Mouse (Mus musculus): ENCODE results near the gene Kxd1.

Gene Kxd1

DNA sequence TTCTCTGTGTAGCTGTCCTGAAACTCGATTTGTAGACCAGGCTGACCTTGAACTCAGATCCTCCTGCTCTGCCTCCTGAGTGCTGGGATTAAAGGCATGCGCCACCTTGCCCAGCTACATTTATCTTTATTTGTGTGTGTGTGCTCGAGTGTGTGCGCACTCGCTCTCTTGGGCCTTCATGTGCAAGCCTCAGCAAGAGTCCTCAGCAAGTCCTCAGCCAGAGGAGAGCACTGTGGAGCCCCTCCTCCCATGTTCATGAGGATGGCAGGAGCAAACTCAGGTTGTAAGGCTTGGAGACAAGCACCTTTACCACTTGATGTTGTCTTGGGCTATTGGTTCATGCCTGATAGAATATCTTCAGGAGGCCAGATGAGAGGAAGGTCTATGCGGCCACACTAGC is 20.0 kb upstream of the Kxd1 start:
- no peak for DNase-seq (ENCODE audit: low read depth)

DNA sequence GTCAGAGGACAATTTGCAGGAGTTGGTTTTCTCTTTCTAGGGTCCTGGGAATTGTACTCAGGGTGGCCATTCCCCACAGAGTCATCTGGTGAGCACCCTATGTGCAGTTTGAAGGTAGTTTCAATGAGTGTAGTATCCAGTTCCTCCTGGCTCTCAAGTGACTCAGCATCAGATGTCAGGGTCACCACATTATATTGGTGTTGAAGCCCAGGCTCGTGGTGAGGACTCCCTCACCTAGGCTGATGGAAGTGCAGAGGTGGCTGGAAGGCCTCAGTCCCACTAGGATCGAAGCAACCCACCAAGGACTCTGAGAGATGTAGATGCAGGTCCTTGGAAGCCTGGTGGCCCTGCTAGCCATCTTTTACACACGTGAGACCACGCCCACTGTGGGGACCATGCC is 18.7 kb upstream of the Kxd1 start:
- DNase-seq (ENCODE audit: low read depth), result no peak

DNA sequence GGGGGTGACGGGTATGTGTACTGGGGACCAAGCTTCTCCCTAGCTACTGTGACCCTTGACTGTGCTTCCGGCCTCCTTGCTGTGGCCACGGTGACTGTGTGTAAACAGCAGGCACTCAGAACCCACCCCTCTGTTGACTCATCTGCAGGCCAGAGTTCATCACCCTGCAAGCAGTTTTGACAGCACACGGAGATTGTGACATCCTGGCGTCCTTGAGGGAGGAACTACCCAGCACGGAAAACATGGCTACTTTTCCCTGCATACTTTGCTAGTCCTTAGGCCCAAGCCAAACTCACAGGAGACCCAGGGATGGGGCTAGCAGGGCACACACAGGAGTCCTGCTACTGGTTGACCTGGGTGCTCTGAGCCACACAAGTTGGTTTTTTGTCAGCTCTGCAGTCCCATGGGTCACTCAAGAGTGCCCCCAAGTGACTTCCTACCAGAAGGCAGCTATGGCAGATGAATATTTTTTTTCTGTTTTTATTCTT is 16.5 kb upstream of the Kxd1 start:
- no peak for DNase-seq (ENCODE audit: low read depth)

DNA sequence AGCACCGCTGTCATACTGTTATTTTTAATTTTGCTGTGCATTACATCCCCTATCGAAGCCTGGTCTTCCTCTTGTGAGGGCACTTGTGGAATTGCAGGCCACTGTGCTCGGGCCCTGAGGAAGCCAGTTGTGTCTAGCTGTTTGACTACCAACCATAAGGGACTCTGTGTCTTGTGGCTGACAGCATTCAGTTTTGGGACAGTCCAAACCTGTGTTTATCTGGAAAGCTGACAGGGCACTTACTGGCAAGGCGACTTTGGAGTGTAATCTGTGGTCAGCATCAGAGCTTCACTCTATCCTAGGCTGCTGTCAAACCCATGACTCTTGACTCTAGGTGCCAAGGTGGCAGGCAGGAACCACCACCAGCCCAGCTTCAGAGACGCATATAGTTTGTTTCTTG is 13.3 kb upstream of the Kxd1 start:
- no peak for DNase-seq (ENCODE audit: low read depth)

DNA sequence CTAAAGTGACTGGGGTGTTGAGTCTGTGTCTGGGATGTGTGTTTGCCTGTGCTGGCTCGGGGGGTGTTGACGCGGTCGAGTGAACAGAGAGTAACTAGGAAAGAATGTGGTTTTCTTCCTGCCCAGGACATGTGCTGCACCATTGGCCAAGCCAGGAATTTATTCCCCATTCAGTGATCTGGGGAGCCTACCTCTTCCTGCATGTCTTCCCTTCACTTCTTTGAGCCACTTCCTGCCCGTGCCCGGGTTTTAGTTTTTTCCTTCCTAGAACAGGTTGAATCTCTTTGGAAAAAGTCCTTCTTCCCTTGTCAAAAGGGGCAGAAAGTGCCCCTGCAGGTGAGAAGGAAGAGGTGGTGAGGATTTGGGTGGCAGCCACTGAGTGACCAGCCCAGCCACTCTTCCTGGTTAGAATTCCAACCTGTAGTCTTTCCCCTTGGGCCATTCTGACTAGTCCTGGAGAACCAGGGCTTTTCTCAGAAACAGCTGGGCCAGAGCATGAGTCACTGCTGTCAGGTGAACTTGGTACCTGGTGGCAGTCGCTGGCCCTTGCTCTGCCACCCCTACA is 12.8 kb upstream of the Kxd1 start:
- peak; percentile 57 for DNase-seq (ENCODE audit: low read depth)

DNA sequence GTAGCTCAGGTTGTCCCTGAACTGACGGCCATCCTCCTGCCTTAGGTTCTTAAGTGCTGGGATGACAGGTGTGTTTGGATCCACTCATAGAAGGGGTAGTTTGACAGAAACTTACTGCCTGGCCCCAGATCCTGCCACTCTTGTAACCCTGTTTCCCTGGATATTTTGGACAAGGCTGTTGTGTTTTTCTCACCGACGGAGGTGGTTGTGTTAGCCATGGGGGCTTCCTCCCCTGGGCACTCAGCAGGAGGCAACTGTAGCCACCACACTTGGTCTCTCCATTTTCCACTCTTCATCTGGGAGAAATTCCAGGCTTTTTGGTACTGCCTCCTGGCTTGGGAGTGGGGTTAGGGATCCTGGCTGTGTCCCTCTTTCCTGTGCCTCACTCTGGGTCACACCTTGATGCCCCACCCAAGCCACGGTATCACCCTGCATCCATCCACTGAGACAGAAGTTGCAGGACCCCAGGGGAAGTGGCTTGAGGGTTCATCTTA is 12.3 kb upstream of the Kxd1 start:
- DNase-seq (ENCODE audit: low read depth), result no peak

DNA sequence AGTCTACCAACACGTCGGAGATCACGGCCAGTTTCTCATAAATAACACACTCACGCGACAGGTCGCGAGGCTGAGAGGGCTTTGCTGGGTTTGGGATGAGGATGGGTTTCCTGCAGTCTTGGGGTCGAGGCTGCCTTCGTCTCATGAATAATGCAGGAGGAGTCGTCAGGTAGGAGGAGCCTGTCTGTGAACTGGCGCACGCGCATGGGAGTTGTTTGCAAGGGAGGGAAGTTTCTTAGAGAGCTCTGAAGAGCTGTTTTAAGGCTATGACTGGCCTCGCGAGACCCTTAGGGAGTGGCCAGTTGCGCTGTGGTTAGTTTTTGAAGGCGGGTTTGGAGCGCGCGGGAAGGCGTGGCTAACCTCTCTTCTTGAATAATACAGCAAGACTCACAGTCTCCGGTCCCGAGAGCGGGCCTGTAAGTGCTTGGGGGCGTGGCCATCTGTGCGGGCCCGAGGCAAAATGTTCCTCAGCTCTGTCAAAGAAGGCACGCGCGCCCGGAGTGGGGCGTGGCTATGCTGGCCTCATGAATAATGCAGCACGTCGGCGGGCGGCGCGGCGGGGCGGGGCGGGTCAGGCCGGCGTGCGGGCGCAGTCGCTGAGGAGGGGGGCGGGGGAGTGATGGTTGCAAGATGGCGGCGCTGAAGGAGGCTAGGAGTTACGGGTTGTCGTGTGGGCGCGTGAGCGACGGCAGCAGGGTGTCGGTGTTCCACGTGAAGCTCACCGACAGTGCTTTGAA is 11.5 kb upstream of the Kxd1 start, which contains the start of gene Ell:
Gene Ell, plus strand, starts transcription at position 381 of the 737 bp plus-strand sequence.
- peak; percentile 99 for DNase-seq (ENCODE audit: low read depth)

DNA sequence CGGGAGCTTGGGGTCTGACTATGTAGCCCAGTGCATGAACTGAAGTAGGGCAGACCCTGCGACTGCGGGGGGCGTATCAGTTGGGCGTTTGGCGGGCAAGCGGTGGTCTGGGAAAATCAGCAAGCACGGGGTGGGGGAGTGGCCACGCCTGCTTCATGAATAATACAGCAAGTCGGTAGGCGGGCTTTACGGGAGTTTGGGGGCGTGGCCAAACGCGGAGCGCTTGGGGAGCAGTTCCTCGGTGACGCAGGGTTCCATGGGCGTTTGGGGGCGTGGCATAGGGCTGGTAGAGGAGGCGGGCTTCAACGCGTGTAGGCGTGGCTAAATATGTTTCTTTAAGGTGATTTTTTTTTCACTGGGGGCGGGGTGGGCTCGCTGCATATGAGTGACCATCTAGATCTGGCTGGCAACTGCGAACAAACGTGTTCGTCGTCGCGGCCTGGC is 10.9 kb upstream of the Kxd1 start:
- DNase-seq (ENCODE audit: low read depth), result peak; percentile 97

DNA sequence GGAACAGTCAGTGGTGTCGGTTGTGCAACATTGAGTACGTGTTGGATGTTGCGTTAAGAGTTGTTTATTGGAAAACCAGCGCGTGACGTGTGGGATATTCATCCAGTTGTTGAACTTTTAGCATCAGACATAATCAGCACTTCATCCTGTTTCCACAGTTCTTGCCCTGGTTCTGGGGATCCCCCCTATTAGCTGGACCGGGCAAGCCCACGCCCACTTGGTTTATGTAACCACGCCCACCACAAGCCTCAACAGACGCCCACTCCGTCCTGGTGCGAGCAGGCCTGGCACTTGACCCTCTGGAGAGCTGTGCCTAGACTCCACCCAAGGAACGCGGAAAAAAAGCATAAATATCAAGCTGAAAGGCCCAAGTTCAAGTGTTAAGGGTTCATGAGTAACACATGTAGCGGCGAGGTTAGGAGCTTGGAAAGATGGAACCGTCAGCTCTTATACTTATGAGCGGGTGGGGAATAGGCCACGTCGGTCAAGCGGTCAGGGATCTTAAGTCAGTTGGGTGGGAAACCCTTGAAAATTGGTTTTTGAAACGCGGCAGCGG is 10.3 kb upstream of the Kxd1 start:
- peak; percentile 89 for DNase-seq (ENCODE audit: low read depth)

DNA sequence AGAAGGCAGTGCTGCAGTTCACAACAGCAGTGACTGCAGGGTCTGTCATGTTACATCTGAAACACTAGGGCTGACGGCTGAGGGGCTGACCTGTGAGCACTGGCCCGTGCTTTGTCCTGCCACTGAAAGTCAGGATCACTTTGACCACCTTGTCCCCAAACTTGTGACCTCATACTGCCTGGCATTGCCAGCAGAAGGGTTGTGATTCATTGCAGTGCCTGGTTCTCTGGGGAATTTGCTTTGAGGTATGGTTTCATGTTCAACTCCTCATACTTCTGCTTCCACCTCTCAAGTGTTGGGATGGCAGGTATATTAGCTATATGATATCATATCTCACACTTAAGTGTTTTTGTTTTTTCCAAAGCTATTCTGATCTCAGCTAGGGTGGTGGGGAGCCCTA is 7.9 kb upstream of the Kxd1 start:
- DNase-seq (ENCODE audit: low read depth), result no peak

DNA sequence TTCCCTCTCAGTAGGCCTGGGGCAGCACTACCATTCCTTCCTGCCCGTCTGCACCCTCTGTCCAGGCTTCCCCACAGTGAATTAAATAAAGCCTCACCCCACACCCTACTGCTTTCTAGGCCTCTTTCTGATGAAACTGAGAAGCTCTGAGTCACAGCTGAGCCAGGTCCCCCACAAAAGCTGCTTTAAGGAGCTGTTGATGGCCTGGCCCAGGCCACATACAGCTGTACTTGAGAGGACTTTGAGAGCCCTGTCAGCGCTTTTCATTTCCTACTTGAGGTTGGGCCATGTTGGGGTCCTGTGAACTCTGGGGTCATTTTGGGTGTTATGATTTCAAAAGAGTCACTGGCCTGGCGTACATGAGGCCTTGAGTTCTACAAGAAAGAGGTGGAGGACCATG is 7.5 kb upstream of the Kxd1 start:
- DNase-seq (ENCODE audit: low read depth), result no peak

DNA sequence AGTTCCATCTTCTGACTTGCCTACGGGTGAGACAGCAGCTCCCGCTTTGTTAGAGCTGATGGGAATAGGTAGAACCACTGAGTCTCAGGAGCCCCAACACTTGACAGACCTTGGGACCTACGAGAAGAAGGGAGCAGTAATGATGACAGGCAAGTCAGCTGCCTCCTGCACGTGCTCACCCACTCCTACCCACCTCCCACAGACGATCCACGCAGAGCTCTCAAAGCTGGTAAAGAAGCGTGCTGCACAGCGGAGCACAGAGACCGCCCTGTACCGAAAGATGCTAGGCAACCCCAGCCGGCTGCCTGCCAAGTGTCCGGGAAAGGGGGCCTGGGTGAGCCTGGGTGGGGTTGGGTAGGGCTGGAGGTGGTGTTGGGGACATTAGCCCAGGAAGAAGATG is 6.5 kb upstream of the Kxd1 start:
- DNase-seq (ENCODE audit: low read depth), result no peak

DNA sequence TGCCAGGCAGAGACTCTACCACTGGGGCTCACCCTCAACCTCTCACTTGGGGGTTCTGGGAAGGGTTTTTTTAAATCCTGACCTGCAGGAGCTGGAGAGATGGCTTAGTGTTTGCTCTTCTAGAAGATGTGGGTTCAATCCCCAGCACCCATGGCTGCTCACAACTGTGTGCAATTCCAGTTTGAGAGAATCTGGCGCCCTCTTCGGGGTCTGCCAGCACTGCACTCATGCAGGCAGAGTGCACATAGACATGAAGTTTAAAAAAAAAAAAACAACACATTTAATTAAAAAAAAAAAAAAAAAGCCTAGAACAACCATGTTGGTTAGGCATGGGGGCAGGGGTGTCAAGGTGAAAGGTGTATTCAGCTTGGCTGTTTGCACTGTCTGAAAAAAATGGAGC is 2.6 kb upstream of the Kxd1 start:
- DNase-seq (ENCODE audit: low read depth), result no peak

DNA sequence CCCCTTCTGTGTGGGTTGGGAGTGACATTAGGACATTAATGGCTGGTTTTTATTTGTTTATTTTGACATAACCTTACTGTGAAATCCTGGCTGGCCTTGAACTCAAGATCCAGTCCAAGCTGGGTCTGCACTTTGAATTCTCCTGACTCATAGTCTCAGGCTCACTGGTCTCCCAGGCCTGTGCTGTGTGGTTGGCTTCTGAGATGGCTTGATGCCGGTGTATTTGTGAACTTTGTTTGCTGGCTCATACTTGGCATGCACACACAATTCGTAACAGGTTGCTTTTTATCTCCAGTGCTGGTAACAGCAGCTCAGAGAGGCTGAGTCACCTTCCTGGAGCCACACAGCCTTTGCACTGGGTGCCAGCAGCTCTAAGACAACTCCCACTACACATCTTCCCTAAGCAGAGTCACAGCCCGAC is 2.0 kb upstream of the Kxd1 start:
- DNase-seq (ENCODE audit: low read depth), result no peak

DNA sequence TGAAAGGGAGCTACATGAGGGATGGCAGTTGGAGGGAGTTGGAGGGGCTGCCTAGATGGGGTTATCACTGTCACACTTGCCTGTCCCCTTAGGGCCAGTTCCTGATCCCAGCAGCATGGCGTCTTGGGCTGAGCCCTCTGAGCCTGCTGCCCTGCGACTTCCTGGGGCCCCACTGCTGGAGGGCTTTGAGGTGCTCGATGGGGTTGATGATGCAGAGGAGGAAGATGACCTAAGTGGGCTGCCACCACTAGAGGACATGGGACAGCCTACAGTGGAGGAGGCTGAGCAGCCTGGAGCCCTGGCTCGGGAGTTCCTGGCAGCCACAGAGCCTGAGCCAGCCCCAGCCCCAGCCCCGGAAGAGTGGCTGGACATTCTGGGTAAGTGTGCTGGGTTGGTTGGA is 1.5 kb upstream of the Kxd1 start:
- no peak for DNase-seq (ENCODE audit: low read depth)

DNA sequence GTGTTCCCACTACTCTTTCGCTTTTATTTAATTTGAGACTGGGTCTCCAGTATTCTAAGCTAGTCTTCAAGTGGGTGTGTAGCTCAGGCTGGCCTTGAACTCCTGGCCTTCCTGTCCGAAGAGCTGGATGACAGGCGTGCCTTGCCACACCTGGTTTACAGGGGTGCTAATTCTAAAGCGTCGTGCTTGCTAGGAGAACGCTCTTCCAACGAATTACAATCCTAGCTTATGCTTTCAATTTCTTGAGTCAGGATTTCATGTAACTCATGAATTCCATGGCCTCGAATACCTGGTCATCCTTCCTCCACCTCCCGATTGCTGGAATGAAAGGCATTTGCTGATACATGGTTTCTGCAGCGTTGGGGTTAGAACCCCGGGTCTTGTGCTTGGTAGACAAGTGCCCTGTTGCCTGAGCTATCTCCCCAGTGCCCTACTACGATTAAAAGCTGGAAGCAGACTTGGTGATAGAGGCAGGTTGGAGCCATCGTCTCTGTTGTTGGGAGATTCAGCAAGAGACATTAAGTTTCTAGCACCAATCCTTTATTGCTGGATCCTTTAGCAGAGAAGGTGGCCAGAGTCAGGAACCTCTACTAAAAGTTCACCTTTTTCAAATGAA is 534 bp upstream of the Kxd1 start:
- DNase-seq (ENCODE audit: low read depth), result no peak

DNA sequence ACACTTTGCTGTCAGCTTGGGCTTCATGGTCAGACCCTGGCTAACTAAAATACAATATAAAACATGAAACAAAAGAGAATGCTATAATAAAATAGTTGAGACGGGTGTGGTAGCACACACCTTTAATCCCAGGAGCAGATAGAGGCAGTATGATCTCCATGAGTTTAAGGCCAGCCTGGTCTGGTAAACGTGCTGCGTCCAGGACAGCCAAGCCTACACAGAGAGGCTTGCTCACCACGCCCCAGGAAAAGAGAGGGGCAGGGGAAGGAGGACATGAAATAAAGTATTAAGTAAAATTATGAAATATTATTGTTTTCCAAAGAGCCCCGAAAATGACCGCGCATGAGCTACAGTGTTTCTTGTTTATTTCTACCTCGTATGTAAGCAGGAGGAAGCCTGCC is 645 bp downstream of the Kxd1 start:
- no peak for DNase-seq (ENCODE audit: low read depth)

DNA sequence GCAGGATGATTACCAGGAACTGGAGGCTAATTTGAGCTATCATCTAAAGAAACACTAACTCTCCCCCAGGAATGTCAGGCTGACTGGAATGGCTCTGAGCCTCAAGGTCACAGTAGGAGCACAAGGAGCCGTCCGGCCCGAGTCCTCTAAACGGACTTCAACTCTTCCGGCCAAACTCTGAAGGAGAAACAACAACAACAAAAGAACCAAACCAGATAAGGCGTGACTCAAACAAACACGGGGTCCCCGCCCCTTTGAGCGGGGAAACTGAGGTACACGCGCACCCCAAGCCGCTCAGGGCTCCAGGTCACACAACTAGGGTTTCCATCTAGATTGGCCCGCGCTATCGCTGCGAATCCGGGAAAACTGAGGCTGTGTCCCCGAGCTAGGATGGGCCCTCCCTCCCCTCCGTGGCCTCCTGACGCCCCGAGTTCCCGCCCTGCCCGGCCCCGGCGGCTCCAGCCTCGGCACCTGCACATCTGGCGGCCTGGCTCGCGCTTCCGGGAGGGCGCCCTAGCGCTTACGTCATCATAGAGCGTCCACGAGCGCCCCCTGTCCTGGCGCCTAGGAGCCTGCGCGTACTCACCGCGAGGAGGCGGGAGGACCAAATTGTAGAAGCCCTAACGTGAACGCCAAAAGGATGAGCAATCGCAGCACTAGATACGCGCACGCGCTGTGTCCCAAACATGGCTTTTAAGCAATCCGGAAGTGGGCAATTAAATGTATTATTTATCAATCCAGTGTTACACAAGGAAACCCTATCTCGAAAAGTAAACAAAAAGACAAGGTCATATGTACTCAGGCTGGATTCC is 5.0 kb downstream of the Kxd1 start:
- peak; percentile 91 for DNase-seq (ENCODE audit: low read depth)

DNA sequence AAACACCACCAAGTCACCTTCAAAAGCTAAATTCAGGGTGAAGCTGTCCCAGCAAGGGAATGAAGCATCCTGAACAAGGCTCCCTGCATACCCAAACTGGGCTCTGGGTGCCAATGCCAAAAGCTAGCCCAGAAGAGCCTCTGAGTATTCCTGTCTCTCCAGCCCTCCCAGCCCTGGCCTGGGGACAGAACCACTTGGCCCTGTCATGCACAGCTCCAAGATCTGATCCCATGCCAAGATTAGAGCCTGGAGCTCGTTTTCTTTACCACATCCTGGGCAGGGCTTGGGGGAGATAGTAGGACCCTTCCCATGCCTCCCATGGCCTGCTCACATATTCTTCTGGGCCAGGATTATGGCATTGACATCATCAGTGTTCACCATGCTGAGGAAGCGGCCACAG is 8.2 kb downstream of the Kxd1 start:
- DNase-seq (ENCODE audit: low read depth), result no peak

DNA sequence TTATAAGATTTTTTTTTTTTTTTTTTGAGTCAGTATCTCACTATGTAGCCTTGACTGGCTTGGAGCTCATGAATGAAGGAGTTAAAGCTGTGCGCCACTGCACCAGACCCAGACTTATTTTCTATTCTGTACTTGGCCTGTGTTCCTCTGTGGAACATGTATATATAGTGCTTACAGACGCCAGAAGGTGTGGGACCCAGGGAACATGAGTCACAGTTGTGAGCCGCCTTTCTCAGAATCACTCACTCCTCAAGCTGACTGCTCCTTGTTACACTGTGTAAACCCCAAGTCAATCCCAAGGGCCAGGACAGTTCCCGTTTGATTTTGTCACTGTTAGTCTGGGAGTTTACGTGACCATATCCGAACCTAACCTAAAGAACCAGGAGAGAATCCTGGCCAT is 8.7 kb downstream of the Kxd1 start:
- no peak for DNase-seq (ENCODE audit: low read depth)

DNA sequence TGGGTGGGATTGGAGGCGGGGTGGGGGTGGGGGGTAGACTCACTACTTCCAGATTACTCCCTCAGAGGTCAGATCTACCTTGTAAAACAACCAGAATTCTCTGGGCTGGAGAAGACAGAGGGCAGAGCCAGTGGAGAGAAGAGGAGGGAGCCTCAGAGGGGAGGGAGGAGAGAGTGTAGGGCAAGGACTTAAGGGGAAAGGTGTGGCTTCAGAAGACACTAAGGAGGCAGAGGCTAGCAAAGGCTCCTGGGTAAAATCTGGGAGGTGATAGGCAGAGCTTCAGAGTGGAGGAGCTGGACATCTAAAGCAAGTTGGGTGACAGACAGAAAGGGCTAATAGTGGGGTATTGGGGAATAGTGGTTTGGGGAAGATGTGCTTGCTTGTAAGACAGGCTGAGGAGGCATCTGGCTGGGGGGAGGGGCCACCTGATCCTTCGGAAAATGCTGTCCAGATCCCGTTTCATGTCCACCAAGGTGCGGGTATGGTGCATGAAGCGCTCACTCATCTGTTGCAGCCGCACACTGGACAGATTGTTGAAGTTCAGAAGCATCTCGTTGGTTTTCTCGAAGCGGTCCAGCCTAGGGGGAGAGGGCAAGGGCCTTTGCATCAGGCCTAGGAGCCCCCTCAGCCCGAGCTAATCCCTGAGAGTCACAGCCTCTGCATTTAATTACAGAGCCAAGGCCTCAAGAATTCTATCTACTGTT is 9.7 kb downstream of the Kxd1 start:
- no peak for DNase-seq (ENCODE audit: low read depth)
